Mouse (Mus musculus): ENCODE data around the gene Sbf1. TPM values are rescaled to one million over a fixed set of nuclear protein-coding genes. Genes with fewer than 3 reads are reported as not detected.

The Sbf1 gene
- polyA plus RNA-seq, 1 experiment = 212 TPM

GRCm38 (mm10) chr15:89286114-89286513, 29.0 kb downstream of the Sbf1 start:
- DNase-seq (ENCODE audit: extremely low spot score in 1 of 2, low spot score in 1 of 2) = no peak

- no peak for DNase-seq (ENCODE audit: extremely low spot score in 1 of 2, low spot score in 1 of 2)
Measured at GRCm38 (mm10) chr15:89285478-89285877, 29.6 kb downstream of the Sbf1 start.

GRCm38 (mm10) chr15:89285004-89285403, 30.1 kb downstream of the Sbf1 start:
- DNase-seq (ENCODE audit: extremely low spot score in 1 of 2, low spot score in 1 of 2) = peak in 1 of 2 experiments; percentile 47

GRCm38 (mm10) chr15:89284094-89284493, 31.0 kb downstream of the Sbf1 start:
- DNase-seq (ENCODE audit: extremely low spot score in 1 of 2, low spot score in 1 of 2) = no peak

GRCm38 (mm10) chr15:89282546-89282945, 32.6 kb downstream of the Sbf1 start:
- no peak for DNase-seq (ENCODE audit: extremely low spot score in 1 of 2, low spot score in 1 of 2)

- no peak for DNase-seq (ENCODE audit: extremely low spot score in 1 of 2, low spot score in 1 of 2)
Measured at GRCm38 (mm10) chr15:89277366-89277765, 37.7 kb downstream of the Sbf1 start.

- no peak for DNase-seq (ENCODE audit: extremely low spot score in 1 of 2, low spot score in 1 of 2)
Measured at GRCm38 (mm10) chr15:89275497-89275896, 39.6 kb downstream of the Sbf1 start.

- DNase-seq (ENCODE audit: extremely low spot score in 1 of 2, low spot score in 1 of 2) = no peak
Measured at GRCm38 (mm10) chr15:89264485-89264884, 50.6 kb downstream of the Sbf1 start.

GRCm38 (mm10) chr15:89258997-89259396, 56.1 kb downstream of the Sbf1 start:
- no peak for DNase-seq (ENCODE audit: extremely low spot score in 1 of 2, low spot score in 1 of 2)

GRCm38 (mm10) chr15:89255330-89255729, 59.8 kb downstream of the Sbf1 start:
- no peak for DNase-seq (ENCODE audit: extremely low spot score in 1 of 2, low spot score in 1 of 2)

GRCm38 (mm10) chr15:89249063-89249462, 66.0 kb downstream of the Sbf1 start:
- no peak for DNase-seq (ENCODE audit: extremely low spot score in 1 of 2, low spot score in 1 of 2)

- no peak for DNase-seq (ENCODE audit: extremely low spot score in 1 of 2, low spot score in 1 of 2)
Measured at GRCm38 (mm10) chr15:89241025-89241424, 74.1 kb downstream of the Sbf1 start.

GRCm38 (mm10) chr15:89239751-89240392, 75.2 kb downstream of the Sbf1 start:
- DNase-seq (ENCODE audit: extremely low spot score in 1 of 2, low spot score in 1 of 2) = no peak

Other genes starting within 250 kb of the Sbf1 start
- 24.3 and 25.8 TPM in 2 replicates for gene Trabd, start 240.2 kb downstream of the Sbf1 start, polyA plus RNA-seq (2012; rRNA removed)
- gene Selenoo, start 226.2 kb downstream of the Sbf1 start, polyA plus RNA-seq (2012; rRNA removed) = 33.1 and 38.3 TPM in 2 replicates
- gene Tubgcp6, start 192.2 kb downstream of the Sbf1 start, polyA plus RNA-seq (2012; rRNA removed) = 37.4 and 39.8 TPM in 2 replicates
- gene Hdac10, start 186.6 kb downstream of the Sbf1 start, polyA plus RNA-seq (2012; rRNA removed) = 24.9 and 28.9 TPM in 2 replicates
- 20.2 and 22.9 TPM in 2 replicates for gene Mapk12, start 174.6 kb downstream of the Sbf1 start, polyA plus RNA-seq (2012; rRNA removed)
- 53.3 and 61.1 TPM in 2 replicates for gene Mapk11, start 165.7 kb downstream of the Sbf1 start, polyA plus RNA-seq (2012; rRNA removed)
- gene Plxnb2, start 134.5 kb downstream of the Sbf1 start, polyA plus RNA-seq (2012; rRNA removed) = 65.8 and 72.5 TPM in 2 replicates
- 143 and 146 TPM in 2 replicates for gene Dennd6b, start 118.8 kb downstream of the Sbf1 start, polyA plus RNA-seq (2012; rRNA removed)
- gene Ppp6r2, start 103.8 kb downstream of the Sbf1 start, polyA plus RNA-seq (2012; rRNA removed) = 125 and 147 TPM in 2 replicates
- not detected in 2 replicates for gene Adm2, start 7.4 kb upstream of the Sbf1 start, polyA plus RNA-seq (2012; rRNA removed)
- gene Miox, start 19.1 kb upstream of the Sbf1 start, polyA plus RNA-seq (2012; rRNA removed) = not detected in 2 replicates
- gene Lmf2, start 40.3 kb upstream of the Sbf1 start, polyA plus RNA-seq (2012; rRNA removed) = 14.7 and 15.8 TPM in 2 replicates
- gene Ncaph2, start 40.4 kb upstream of the Sbf1 start, polyA plus RNA-seq (2012; rRNA removed) = 101 and 112 TPM in 2 replicates
- gene Sco2, start 58.5 kb upstream of the Sbf1 start, polyA plus RNA-seq (2012; rRNA removed) = 30.0 and 30.5 TPM in 2 replicates
- gene Tymp, start 61.7 kb upstream of the Sbf1 start, polyA plus RNA-seq (2012; rRNA removed) = 3.3 TPM in 2 replicates
- gene Odf3b, start 64.0 kb upstream of the Sbf1 start, polyA plus RNA-seq (2012; rRNA removed) = 2.4 and 3.8 TPM in 2 replicates
- 0.16 and 0.25 TPM in 2 replicates for gene Klhdc7b, start 69.6 kb upstream of the Sbf1 start, polyA plus RNA-seq (2012; rRNA removed)
- 0.48 TPM in 1 of 2 replicates, not detected in the other for gene Syce3, start 95.2 kb upstream of the Sbf1 start, polyA plus RNA-seq (2012; rRNA removed)
- gene Cpt1b, start 110.6 kb upstream of the Sbf1 start, polyA plus RNA-seq (2012; rRNA removed) = 2.0 and 2.9 TPM in 2 replicates
- gene C730034F03Rik, start 114.3 kb upstream of the Sbf1 start, polyA plus RNA-seq (2012; rRNA removed) = 3.2 and 3.8 TPM in 2 replicates
- gene Gm44502, start 114.4 kb upstream of the Sbf1 start, polyA plus RNA-seq (2012; rRNA removed) = 0.08 and 0.28 TPM in 2 replicates
- 66.1 and 70.7 TPM in 2 replicates for gene Chkb, start 114.6 kb upstream of the Sbf1 start, polyA plus RNA-seq (2012; rRNA removed)
- 123 and 134 TPM in 2 replicates for gene Mapk8ip2, start 138.6 kb upstream of the Sbf1 start, polyA plus RNA-seq (2012; rRNA removed)
- gene Arsa, start 162.1 kb upstream of the Sbf1 start, polyA plus RNA-seq (2012; rRNA removed) = 29.6 and 34.9 TPM in 2 replicates
- gene Shank3, start 184.3 kb upstream of the Sbf1 start, polyA plus RNA-seq (2012; rRNA removed) = 76.4 and 84.0 TPM in 2 replicates

Data from frontal cortex, adult 2 months (tissue).